Mouse (Mus musculus): ENCODE results near the gene Jag2.

GRCm38 (mm10) chr12:112877607-112878020 is 52.0 kb downstream of the Jag2 start:
- TF ChIP-seq CTCF (IDR thresholded peaks at IDR 0.05; ENCODE audit: low read depth, low read length) = no peak
- no peak for TF ChIP-seq POLR2A (IDR thresholded peaks at IDR 0.05; ENCODE audit: extremely low read depth, insufficient read depth, low read length)
